Mouse (Mus musculus) CH12.LX (cell line): ENCODE data around the gene Map7.

Source experiments
- MAZ ChIP-seq: IDR thresholded peaks from 2 replicates; pipeline ENCODE4 v1.6.1; 2012; ENCODE audit warnings: low read depth, mild to moderate bottlenecking, inconsistent platforms, low read length, improper control_type of control experiment, moderate library complexity
- POLR2A ChIP-seq: IDR thresholded peaks from 2 replicates; pipeline ENCODE4 v1.6.1; 2011; ENCODE audit warnings: low read depth, mild to moderate bottlenecking, improper control_type of control experiment, low read length
- ZC3H11A ChIP-seq: IDR thresholded peaks from 2 replicates; pipeline ENCODE4 v1.6.1; 2012; ENCODE audit warnings: low read depth, mild to moderate bottlenecking, inconsistent platforms, low read length, improper control_type of control experiment

- TF ChIP-seq POLR2A (no peak), MAZ (no peak), ZC3H11A (no peak)
Measured at GRCm38 (mm10) chr10:20136505-20136904, 11.8 kb upstream of the Map7 start.
